Mouse (Mus musculus) B cell, adult 62 days (primary cell): Measurements from ENCODE around the gene Tmem176a. TPM values are rescaled to one million over a fixed set of nuclear protein-coding genes. Genes with fewer than 3 reads are reported as not detected.

Experiments used
- total RNA-seq: library from RNA; stranded (reverse); gene quantifications from 4 replicates; pipeline ENCODE4 v1.2.4, GENCODE M21; 2023

Tmem176a gene
- total RNA-seq: 0.78 to 1.4 TPM (median 1.3 TPM) in 4 replicates

DNA sequence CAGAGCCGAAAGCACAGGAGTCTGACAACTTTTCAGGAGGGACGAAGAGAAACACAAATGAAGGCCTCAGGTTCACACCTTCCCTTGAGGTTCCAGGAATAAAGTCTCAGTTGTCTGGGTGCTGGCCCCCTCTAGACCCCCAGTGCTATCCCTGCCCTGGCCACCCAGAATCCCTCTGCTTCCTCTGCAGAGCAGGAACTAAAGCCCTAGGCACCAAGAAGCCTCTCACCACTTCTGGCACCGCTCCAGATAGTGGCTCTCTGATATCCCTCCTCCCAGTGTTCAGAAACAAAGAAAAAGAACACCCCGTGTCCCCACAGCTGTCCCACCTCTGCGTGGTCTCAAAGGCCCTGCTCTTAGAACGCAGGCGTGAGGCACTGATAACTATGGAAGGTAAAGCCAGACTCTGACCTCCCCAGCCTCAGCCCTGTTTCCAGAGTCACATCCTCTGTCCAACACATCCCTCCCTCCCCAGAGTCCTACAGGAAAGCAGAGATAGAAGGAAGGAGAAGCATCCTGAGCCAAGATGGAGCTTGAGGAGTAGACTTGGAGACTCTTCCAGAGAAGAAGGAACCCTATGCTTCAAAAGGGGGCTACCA lies at the start of gene Tmem176a:
Tmem176a (plus strand) TSS at position 549 of the 599 bp plus-strand sequence.

GRCm38 (mm10) chr6:48840973-48841625 lies 380 bp downstream of the Tmem176a start, which contains the start of gene Tmem176b:
Gene Tmem176b, minus strand, starts transcription at chr6:48841496.

GRCm38 (mm10) chr6:48872596-48872995 lies 31.9 kb downstream of the Tmem176a start, which contains the start of gene Aoc1:
Gene Aoc1, plus strand, starts transcription at chr6:48872896.

Other genes with a start within 250 kb of the Tmem176a start
- gene Repin1, start 247.0 kb upstream of the Tmem176a start, total RNA-seq: 5.2 to 8.7 TPM (median 7.0 TPM) in 4 replicates
- gene Gm44965, start 247.0 kb upstream of the Tmem176a start, total RNA-seq: 3.2 to 4.3 TPM in 2 of 4 replicates, not detected in the others
- 2.6 to 7.6 TPM (median 3.5 TPM) in 4 replicates for gene Zfp775, start 238.9 kb upstream of the Tmem176a start, total RNA-seq
- gene AI854703, start 214.2 kb upstream of the Tmem176a start, total RNA-seq: 0.15 TPM in 1 of 4 replicates, not detected in the others
- gene Gimap8, start 193.7 kb upstream of the Tmem176a start, total RNA-seq: 120 to 134 TPM (median 126 TPM) in 4 replicates
- 43.3 to 49.9 TPM (median 44.9 TPM) in 4 replicates for gene Gimap9, start 164.8 kb upstream of the Tmem176a start, total RNA-seq
- gene Gimap4, start 156.4 kb upstream of the Tmem176a start, total RNA-seq: 125 to 156 TPM (median 132 TPM) in 4 replicates
- 1,215 to 1,315 TPM (median 1,252 TPM) in 4 replicates for gene Gimap6, start 132.7 kb upstream of the Tmem176a start, total RNA-seq
- 34.6 to 42.0 TPM (median 40.8 TPM) in 4 replicates for gene Gm28053, start 122.3 kb upstream of the Tmem176a start, total RNA-seq
- gene Gimap7, start 122.3 kb upstream of the Tmem176a start, total RNA-seq: 85.1 to 98.1 TPM (median 90.2 TPM) in 4 replicates
- gene Gimap1, start 101.9 kb upstream of the Tmem176a start, total RNA-seq: 111 to 129 TPM (median 124 TPM) in 4 replicates
- gene Gimap5, start 94.7 kb upstream of the Tmem176a start, total RNA-seq: 100 to 107 TPM (median 105 TPM) in 4 replicates
- 155 to 167 TPM (median 164 TPM) in 4 replicates for gene Gimap3, start 70.1 kb upstream of the Tmem176a start, total RNA-seq
- 1.8 to 3.5 TPM (median 2.7 TPM) in 4 replicates for gene Tmem176b, start 577 bp downstream of the Tmem176a start, total RNA-seq
- not detected in 4 replicates for gene Aoc1, start 32.0 kb downstream of the Tmem176a start, total RNA-seq
- not detected in 4 replicates for gene 1600015I10Rik, start 89.0 kb downstream of the Tmem176a start, total RNA-seq
- gene Doxl2, start 134.0 kb downstream of the Tmem176a start, total RNA-seq: not detected in 4 replicates
- not detected in 4 replicates for gene Svs1, start 145.9 kb downstream of the Tmem176a start, total RNA-seq
- not detected in 4 replicates for gene Gpnmb, start 195.6 kb downstream of the Tmem176a start, total RNA-seq
- gene Malsu1, start 232.9 kb downstream of the Tmem176a start, total RNA-seq: 48.7 to 52.8 TPM (median 51.2 TPM) in 4 replicates